Comparison of ENCODE assay signal across 21 mouse cellular contexts in the genomic region with DNA sequence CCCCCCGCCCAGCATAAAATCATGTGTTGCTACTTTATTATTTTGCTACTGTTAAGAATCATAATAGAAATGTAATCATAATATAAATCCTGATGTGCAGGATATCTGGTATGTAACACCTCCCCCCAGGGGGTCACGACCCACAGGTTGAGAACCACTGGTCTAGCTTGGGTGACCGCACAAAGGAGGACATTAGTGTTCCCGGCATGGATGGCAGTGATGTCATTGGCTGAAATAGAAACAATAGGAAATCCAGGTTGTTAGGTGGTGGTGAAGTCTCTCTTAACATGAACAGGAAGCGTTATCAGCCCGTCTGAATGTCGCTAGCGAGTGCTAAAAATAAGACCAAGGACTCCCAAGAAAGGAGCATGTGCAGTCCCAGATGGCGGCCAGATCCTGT.
A peak's percentile ranks its signal among the peaks of the same experiment; 100 is the strongest.
DNase-seq lines count a peak whose midpoint lies in the region; ATAC-seq lines count a peak whose summit lies in the region.
"Had no signal": no experiment of that assay in that cellular context is flagged by ENCODE, and none has a peak within 500 bp of the region (broad histone marks: within the 10 kb centered on the region; RNA-seq: fewer than 3 reads in every experiment).

No protein-coding gene starts in this region.

- peak; percentile 26; the same call in 1 of the 2 replicates for ATAC-seq in heart, embryonic 14.5 days (ENCODE audit: insufficient number of reproducible peaks, insufficient read depth, low FRiP score, low read depth)
- peak; percentile 40; the same call in 1 of the 2 replicates for ATAC-seq in lung, embryonic 16.5 days (ENCODE audit: low read depth)
- ATAC-seq: activated CD4-positive, CD25-positive, alpha-beta regulatory T cell, adult 4 months; CD4-positive, CD25-positive, alpha-beta regulatory T cell, adult 4 months; forebrain, embryonic 15.5 days; hindbrain, postnatal 0 days; inflammation-experienced regulatory T-cells, adult 6 months; intestine, embryonic 16.5 days had no signal

- DNase-seq in heart, embryonic 10.5 days (ENCODE audit: low spot score), result no peak
- DNase-seq in heart, postnatal 4 days, result peak; percentile 13
- no peak for DNase-seq in heart, adult 9 months (ENCODE audit: low spot score in 2 of 2)
- DNase-seq in lung, adult 18-20 months, result no peak
- DNase-seq: adrenal gland, adult 8-10 months; adrenal gland, postnatal 36 days; cerebellum, adult 18-20 months; cerebellum, adult 9-10 months; gastrocnemius, postnatal 25 days; kidney, adult 18-20 months had no signal

- H3K4me1 ChIP-seq in heart, embryonic 14.5 days (ENCODE audit: control insufficient read depth in 2 of 2, insufficient read depth in 2 of 2, low read length in 2 of 2), result peaks cover 2 to 3% of the 10 kb centered on the region in 2 experiments
- H3K4me1 ChIP-seq in heart, embryonic 10.5 days, result peaks cover 12% of the 10 kb centered on the region
- peaks cover 6% of the 10 kb centered on the region; the same call in 1 of the 2 replicates for H3K4me1 ChIP-seq in lung, embryonic 16.5 days (replicated peaks; ENCODE audit: control insufficient read depth, insufficient read depth, low read length)

- WGBS in heart, embryonic 14.5 days, result 27% methylated on average over 9 of the region's 9 CpGs
- WGBS in heart, embryonic 10.5 days, result 54% methylated on average over 9 of the region's 9 CpGs
- 62% methylated on average over 9 of the region's 9 CpGs for WGBS in lung, embryonic 16.5 days

- H3K4me2 ChIP-seq in heart, embryonic 14.5 days (ENCODE audit: low read length), result no peak overlapping the region
- no peak overlapping the region for H3K4me2 ChIP-seq in lung, embryonic 16.5 days (ENCODE audit: low read depth, low read length)
- H3K4me2 ChIP-seq: forebrain, embryonic 15.5 days; heart, embryonic 15.5 days; hindbrain, embryonic 14.5 days had no signal

- no peaks in the 10 kb centered on the region for H3K27me3 ChIP-seq in heart, embryonic 14.5 days (ENCODE audit: control insufficient read depth, insufficient read depth, low read length)
- no peaks in the 10 kb centered on the region for H3K27me3 ChIP-seq in heart, embryonic 10.5 days (ENCODE audit: insufficient read depth, poor library complexity, severe bottlenecking)
- no peaks in the 10 kb centered on the region for H3K27me3 ChIP-seq in lung, embryonic 16.5 days (ENCODE audit: control insufficient read depth, insufficient read depth, low read depth, low read length)
- H3K27me3 ChIP-seq: forebrain, embryonic 15.5 days; heart, embryonic 15.5 days had no signal

- no peak overlapping the region for H3K27ac ChIP-seq in heart, embryonic 14.5 days (replicated peaks in 1 of 2; ENCODE audit: control insufficient read depth in 1 of 2, insufficient read depth in 1 of 2, low read depth in 2 of 2, low read length in 2 of 2)
- H3K27ac ChIP-seq in heart, embryonic 10.5 days, result no peak overlapping the region
- H3K27ac ChIP-seq in lung, embryonic 16.5 days (ENCODE audit: low read length), result no peak overlapping the region
- H3K27ac ChIP-seq: forebrain, embryonic 15.5 days; heart, adult 2 months; heart, embryonic 15.5 days; hindbrain, embryonic 14.5 days; hindbrain, postnatal 0 days had no signal

- H3K4me3 ChIP-seq in heart, embryonic 14.5 days (ENCODE audit: control insufficient read depth in 1 of 2, insufficient read depth in 1 of 2, low read depth in 1 of 2, low read length in 2 of 2), result no peak overlapping the region
- H3K4me3 ChIP-seq in heart, embryonic 10.5 days, result no peak overlapping the region
- H3K4me3 ChIP-seq in lung, embryonic 16.5 days (ENCODE audit: low read length), result no peak overlapping the region
- H3K4me3 ChIP-seq: forebrain, embryonic 15.5 days; heart, adult 2 months; heart, embryonic 15.5 days had no signal

- no peak overlapping the region for H3K9ac ChIP-seq in heart, embryonic 14.5 days (ENCODE audit: low read length)
- no peak overlapping the region for H3K9ac ChIP-seq in lung, embryonic 16.5 days (ENCODE audit: low read length)
- H3K9ac ChIP-seq: forebrain, embryonic 15.5 days; heart, embryonic 15.5 days; hindbrain, embryonic 14.5 days had no signal

- peaks cover 4% of the 10 kb centered on the region; the same call in 1 of the 2 replicates for H3K9me3 ChIP-seq in heart, embryonic 14.5 days (ENCODE audit: control insufficient read depth, low read length)
- H3K9me3 ChIP-seq in heart, embryonic 10.5 days, result no peaks in the 10 kb centered on the region
- H3K9me3 ChIP-seq in lung, embryonic 16.5 days (ENCODE audit: control insufficient read depth, low read length), result no peaks in the 10 kb centered on the region
- H3K9me3 ChIP-seq: forebrain, embryonic 15.5 days; heart, embryonic 15.5 days had no signal

- no peaks in the 10 kb centered on the region for H3K36me3 ChIP-seq in heart, embryonic 14.5 days (ENCODE audit: control insufficient read depth, insufficient read depth, low read length)
- no peaks in the 10 kb centered on the region for H3K36me3 ChIP-seq in heart, embryonic 10.5 days
- H3K36me3 ChIP-seq in lung, embryonic 16.5 days (ENCODE audit: control insufficient read depth, insufficient read depth, low read length), result no peaks in the 10 kb centered on the region
- H3K36me3 ChIP-seq: forebrain, embryonic 15.5 days; heart, embryonic 15.5 days had no signal
